Mouse (Mus musculus): ENCODE results near the gene Zdhhc18.

The Zdhhc18 gene

GRCm38 (mm10) chr4:133557041-133557717 lies 92.8 kb downstream of the Zdhhc18 start:
- DNase-seq (ENCODE audit: low read depth, low spot score) = no peak
